Mouse (Mus musculus): ENCODE measurements at regions not wholly inside any gene's neighbourhood (a gene's known extent, or its start where the extent isn't known, plus 50 kb on each side); places are given as distances from the start of the nearest gene placed in this dataset.

GRCm38 (mm10) chr6:14431751-14432150 is 323.3 kb downstream of the Ppp1r3a start:
- DNase-seq = no peak
- intact Hi-C loops (cut with DNase I) = no loop called here

- DNase-seq = no peak
- intact Hi-C loops (cut with DNase I) = no loop called here
Measured at GRCm38 (mm10) chr6:14409772-14410171, 345.3 kb downstream of the Ppp1r3a start.

- intact Hi-C loops (cut with DNase I) = no loop called here
- DNase-seq = no peak
Measured at GRCm38 (mm10) chr6:14407754-14408153, 347.3 kb downstream of the Ppp1r3a start.

GRCm38 (mm10) chr6:14358280-14358679 is 396.8 kb downstream of the Ppp1r3a start:
- DNase-seq = no peak
- intact Hi-C loops (cut with DNase I) = no loop called here

All from heart, postnatal 36 days (tissue).